Mouse (Mus musculus): Measurements from ENCODE around the gene Avil. TPM values are rescaled to one million over a fixed set of nuclear protein-coding genes. Genes with fewer than 3 reads are reported as not detected.

The Avil gene
- total RNA-seq, 2 experiments from 2014 or later: 0.23 to 0.49 TPM

DNA sequence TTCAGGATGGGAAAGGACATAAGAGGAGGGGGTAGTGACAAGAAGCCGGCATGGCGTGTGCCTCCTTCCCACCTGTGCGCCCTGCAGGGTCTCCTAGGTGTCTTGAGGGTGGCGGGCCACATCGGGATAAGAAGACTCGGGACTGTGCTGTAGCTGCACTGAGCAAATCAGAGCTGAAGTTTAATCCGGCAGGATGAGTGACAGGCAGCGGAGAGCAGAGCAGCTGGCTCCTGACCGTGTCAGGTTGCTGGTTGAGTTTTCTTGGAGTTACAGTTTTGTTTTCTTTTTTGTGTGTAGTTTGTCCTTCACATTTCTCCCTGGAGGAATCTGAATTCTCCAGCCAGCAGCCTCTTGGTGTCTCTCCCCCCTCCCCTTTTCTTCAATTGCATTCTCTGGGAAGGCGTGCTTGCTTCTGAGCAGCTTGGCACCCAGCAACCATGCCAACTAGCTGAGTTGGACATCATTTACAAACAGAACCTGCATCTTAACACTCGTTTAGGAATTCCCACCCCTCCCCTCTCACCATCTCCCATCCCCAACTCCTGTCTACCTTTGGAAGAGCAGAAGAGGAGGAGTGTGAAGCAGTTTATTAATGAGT lies 19.5 kb upstream of the Avil start:
- DNase-seq (ENCODE audit: low spot score in 2 of 2): no peak

DNA sequence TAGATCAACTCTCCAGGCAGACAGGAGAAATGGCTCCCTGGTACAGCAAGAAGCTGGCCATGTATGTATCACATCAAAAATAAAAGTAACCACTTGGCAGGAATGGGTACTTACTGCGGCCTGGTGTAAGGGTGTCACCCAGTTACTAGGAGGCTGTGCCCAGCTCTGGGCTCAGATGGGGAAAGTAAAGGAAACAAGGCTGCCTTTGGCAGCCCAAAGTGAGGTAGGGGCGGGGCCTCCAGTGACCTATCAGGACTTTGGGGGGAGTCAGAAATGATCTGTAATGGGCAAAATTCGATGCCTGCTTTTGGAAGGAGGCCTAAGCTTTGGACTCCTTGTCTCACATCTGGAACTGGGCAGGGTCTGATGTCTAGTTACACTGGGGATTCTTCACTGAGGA lies 18.8 kb upstream of the Avil start:
- no peak for DNase-seq (ENCODE audit: low spot score in 2 of 2)

DNA sequence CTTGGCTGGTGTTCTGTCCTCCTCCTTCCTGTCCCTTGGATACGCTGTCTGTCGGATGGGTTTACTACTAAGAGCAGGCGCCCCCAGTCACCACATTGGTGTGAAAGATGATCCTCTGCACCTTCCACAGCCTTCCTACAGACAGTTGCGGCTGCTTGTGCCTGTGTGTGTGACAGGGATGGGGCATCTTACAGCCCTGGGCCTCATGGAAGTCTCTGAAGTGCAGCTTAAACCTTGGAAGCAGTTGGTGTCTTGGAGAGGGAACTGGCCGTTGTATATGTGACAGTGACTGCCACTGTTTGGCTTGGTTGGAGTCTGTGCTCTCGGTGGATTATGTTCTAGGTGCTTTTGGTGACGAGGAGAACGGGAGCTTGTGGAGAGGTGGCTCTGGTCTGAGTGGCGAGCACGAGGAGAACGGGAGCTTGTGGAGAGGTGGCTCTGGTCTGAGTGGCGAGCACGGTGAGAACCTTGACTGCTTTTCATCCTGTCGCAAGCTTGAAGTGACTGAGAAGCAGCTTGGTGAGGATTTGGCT lies 17.2 kb upstream of the Avil start:
- DNase-seq (ENCODE audit: low spot score in 2 of 2): no peak

DNA sequence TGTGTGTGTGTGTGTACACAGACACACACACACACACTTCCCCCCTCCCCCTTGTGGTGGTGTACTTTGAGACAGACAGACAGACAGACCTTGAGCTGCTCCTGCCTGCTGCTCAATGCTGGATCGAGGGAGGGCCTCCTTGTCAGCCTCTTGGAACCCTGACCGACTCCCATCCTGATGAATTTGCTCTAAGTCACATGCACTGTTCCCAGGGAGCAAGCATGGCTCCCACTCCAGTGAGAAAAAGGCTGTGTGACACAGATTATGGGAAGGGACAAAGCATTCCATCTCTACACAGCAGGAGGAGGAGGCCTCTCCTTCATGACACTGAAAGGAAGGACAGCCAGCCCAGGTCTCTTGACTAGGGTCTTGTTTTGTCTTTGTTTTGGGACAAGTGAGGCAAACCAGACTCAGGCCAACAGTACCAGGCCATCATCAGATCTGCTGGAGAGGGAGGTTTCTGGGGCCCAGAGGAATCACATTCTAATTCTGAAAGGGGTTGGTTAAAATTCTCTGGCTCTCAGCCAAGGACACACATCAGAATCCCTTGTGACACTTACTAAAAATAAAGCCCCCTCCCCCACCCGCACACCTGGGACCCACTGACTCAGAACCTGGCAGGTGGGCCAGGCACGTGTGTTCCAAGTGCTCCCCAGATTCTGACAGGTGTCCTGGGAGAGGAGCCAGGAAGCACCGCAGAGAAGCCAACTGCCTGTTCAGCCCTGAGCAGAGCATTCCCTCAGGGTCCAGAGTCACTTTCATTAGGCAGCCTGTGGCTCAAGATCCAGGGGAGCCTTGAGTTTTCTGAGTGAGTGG lies 16.1 kb upstream of the Avil start:
- DNase-seq (ENCODE audit: low spot score in 2 of 2): no peak

DNA sequence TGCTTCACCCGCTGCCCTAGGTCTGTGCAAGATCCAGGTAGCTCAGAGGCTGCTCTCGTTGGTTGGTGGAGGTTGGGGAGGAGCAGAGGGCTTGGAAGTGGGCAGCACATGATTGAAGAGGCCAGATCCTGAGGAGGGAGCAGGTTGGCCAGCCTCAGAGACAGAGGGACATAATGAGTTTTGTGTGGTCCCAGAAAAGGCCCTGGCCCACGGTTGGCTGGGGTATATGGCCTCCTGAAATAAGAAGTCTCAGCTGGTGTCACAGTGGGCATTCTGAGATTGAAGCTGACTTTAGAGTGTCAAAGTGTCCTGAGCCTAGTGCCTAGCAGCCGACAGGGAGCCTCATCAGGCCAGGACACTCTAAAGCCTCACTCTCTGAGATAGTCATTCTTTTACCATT lies 15.4 kb upstream of the Avil start:
- no peak for DNase-seq (ENCODE audit: low spot score in 2 of 2)

DNA sequence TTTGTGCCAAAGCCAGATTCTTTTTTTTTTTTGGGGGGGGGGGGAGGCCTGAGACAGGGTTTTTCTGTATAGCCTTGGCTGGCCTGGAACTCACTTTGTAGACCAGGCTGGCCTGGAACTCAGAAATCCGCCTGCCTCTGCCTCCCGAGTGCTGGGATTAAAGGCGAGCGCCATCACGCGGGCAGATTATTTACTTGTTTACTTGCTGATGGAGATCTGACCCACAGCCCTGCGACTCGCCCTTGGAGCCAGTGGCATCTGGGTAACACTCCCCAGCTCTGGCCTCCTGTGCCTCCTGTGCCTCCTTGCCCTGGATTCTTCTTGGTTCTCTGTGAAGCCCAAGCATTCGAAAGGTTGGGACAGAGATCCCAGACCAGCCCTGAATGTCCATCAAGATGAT lies 14.9 kb upstream of the Avil start:
- no peak for DNase-seq (ENCODE audit: low spot score in 2 of 2)

DNA sequence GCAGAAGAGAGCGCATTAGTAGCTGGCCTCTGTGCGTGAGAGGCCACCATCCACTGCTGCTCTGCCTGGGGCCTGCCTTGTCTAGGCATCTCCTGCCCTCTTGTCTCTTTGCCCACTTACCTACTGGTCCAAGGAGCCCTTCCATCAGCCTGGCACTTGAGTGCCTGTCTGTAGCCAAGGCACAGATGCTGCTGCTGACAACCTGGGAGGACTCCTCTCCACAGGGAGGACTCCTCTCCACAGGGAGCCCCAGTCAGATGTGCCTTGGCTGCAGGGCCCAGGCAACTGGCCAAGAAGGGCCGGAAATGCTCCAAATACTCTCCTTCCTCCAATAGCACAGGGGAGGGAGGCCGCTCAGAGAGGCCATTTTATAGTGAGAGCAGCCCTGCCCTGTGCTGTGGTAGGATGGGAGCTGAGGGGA lies 14.0 kb upstream of the Avil start:
- peak; percentile 63 to 64 for DNase-seq (ENCODE audit: low spot score in 2 of 2)

DNA sequence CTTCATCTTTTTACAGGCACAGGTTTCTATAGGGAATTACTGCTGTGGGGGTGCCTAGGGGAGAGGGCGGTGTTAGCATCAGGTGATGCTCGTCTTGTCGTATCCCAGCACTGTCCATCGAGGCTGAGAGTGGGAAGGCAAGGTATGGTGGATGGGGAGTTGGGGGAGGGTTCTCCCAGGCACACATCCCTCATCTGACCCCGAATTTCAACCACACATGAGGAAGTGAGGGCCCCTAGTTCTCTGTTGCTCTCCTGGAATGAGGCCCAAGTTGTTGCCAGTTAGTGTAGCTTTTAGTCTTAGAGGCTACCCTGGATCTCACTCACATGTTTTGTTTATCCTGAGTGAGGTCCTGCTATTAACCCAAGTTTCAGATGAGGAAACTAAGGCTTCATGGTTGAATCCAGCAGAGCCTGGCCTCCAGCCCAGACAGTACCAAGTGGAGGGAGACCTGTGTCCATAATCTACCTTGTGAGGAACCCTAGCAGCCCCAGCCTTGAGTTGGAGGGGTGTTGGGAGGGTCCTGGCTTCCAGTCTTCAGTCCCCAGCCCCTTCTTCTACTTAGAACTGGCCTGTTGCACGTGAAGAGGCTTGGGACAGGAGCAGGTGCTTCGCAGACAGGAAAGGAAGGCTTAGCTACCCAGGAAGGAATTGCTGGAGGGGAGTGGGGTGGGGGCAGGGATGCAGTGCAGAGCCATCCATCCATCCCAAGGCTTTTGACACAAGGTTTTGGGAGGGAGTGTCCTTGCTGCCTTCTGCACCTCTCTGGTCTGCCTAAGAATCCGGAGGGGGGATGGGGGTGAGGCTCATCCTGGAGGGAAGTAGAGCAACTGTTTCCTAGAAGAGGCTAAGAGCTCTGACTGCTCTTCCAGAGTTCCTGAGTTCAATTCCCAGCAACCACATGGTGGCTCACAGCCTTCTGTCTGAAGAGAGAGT lies 13.1 kb upstream of the Avil start:
- DNase-seq (ENCODE audit: low spot score in 2 of 2): no peak

DNA sequence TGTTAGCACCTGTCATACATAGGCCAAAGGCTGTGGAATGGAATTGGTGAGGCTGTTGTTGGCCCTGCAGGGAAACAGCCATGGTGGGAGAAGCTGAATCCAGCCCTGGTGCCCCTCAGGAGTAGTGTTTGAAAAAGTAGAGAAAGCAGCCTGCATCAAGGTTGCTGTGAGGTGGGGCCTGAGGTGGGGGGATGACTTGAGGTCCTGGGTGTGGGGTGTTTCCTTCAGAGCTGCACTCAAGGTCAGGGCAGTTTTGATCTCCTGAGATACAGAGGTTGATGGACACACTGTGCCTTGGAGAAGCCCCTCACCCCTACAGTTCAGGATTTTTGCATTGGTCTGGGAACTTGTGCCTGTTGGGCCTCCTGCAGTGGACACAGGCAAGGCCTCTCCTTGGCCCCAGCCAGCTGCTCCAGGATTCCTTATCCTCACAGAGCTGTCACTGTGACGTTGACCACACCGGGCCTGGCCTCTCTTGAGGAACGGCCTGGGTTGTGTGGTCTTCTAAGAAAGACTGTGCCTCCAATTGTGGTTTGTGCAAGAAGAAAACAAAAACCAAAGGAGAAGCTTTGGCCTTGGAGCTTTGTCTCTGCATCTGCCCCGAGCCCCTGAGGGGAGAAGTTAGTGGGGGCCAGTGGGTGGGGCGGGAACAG lies 11.9 kb upstream of the Avil start:
- DNase-seq (ENCODE audit: low spot score in 2 of 2): no peak

DNA sequence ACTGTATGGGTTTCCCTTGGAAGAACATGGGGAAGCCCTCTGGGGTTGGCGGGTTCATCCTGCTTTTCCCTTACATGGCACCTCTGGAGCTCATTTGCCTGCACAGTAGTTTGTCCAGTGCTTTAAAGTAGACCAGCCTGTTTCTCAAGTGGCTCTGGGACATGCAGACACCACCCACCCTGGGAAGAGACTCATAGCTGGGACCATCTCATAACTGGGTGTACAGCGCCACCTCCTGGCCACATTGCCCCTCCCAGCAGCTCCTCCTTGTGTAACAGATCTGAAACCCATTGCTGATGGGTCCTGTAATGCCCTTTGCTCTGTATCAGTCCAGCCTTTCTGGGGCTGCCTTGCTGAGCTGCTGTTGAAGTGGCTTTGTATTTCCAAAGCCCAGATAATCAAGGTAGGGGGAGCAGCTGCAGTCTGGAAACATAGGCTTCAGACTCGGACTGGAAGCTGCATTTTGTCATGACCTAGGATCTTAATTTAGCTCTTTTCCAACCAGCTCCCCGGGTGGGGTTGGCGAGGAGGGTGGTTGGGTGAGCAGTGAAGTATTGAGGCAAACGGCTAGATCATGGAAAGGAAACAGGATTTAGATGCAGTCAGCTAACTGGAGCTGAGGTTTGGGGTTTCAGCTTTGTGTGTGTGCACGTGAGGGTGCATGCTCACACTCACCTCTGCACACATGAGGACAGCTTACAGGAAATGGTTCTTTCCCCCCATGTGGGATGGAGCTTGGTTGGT lies 10.0 kb upstream of the Avil start:
- DNase-seq (ENCODE audit: low spot score in 2 of 2): peak; percentile 81 to 91

DNA sequence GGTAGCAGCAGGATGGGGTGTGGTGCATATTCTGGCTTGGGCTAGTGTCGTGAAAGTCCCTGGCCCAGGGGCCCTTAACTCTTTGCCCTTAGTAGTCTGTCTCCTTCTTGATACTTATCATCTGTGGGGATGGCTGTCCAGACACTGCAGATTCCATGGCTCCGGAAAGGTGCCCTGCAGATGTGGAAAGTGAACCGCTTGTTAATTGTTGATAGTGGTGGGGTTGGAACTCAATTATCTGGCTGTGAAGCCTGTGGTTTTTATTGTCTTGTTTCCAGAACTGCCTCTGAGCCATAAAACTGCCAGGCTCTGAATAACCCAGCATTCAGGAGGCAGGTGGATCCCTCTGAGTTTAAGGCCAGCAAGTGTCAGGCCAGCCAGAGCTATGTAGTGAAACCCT lies 8.8 kb upstream of the Avil start:
- no peak for DNase-seq (ENCODE audit: low spot score in 2 of 2)

DNA sequence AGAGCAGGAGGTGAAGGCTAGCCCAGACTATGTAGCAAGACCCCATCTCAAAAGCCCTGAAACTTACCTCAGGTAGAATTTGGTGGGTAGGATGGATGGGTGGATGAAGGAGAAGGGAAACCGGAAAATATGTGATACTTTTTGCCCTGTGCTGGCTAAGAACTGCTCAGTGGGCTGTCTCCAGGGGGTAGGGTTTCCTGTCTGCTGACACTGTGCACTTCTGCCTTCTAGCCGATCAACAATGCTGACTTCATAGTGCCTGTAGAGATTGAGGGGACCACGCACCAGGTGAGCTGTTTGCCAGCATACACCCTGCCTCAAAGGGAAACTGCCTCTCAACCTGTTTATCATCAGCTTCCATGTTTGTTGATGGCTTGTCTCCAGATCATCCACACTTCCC lies 6.9 kb upstream of the Avil start:
- DNase-seq (ENCODE audit: low spot score in 2 of 2): no peak

DNA sequence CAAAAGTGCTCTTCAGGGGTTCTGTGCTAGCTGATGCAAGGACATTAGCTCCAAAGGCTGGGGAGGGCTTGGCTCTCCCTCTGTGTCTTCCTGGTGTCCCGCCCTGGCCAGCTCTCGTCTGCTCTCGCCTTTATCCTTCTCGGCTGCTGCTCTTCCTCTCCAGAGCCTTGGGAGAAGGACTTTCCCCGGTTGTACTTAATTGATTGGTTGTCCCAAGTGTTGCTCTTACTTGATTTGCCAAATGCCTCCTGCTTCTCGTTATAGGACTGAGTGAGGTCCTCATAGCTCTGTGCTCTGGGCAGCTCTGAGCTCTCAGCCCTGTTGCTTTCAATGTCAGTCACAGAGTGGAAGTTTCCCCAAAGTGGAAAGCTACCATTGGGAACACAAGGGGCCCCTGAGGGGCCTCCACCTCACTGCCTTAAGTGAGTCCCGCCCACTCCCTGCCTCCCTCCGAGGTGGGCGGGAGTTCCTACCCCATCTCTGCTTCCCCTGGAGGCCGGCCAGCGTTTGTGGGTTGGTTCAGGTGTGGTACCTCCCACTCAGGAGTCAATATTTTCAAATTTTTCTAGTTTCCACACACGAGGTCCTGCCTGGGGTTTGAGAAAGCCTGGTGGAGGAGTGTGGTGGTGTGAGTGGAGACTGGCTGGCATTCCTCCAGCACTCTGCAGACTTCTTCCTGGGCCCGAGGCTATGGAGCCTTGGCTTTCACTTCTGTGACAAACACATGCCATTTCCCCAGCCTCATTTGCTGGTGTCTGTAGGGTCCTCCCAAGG lies 3.0 kb upstream of the Avil start:
- peak in 1 of 2 experiments; percentile 27 for DNase-seq (ENCODE audit: low spot score in 2 of 2)

DNA sequence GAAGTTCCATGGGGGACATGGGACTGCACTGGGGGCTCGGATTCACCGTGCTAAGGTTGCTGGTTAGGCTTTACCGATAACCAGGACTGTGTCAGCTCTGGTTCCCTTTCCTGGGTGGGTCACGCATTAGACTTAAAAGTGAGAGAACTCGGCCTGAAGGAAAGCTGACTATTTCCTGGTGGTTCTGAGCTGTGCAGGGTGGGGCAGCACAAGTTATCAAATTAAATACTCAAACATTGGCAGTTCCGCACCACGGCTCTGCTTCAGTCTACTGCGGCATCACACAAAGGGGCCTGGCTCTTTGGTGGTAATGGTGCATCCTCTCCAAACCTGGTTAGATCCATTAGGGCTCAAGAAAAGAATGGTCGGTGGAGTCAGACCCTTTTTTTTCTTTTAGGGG lies 788 bp downstream of the Avil start:
- no peak for DNase-seq (ENCODE audit: low spot score in 2 of 2)

DNA sequence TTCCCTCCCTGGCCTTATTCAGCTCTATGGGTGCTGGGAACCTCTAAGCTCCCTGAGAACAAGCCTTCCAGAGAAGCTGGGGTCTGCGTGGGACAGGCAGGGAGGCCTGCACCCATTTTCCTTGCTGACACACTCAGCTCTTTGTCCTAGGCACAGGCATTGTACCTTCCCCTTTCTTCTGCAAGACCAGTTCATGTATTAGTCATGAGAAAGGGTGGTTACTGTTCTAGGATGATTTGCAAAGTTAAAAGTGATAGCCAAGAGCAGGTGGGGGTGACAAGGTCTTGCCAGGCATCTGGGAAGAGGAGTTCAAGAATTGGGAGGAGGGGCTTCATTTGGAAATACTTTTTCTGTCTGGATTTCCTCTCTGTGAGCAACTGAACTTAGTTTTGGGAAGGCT lies 1.5 kb downstream of the Avil start:
- no peak for DNase-seq (ENCODE audit: low spot score in 2 of 2)

DNA sequence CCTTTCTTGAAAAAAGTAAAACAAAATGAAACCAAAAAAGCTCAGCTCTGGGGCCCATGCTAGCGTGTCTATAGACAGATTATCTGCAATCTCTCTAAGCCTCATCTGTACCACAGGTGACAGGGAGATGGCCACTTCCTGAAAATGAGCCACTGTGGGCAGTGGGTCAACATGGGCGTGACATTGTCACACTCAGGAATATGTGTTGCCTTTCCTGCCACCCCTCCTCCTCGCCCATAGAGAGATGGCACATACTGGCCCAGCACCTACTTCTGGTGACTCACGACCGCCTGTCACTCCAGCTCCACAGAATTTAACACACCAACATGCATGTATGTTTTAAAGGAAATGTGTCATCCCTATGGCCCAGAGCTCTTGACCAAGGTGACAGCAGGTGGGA lies 2.3 kb downstream of the Avil start:
- no peak for DNase-seq (ENCODE audit: low spot score in 2 of 2)

DNA sequence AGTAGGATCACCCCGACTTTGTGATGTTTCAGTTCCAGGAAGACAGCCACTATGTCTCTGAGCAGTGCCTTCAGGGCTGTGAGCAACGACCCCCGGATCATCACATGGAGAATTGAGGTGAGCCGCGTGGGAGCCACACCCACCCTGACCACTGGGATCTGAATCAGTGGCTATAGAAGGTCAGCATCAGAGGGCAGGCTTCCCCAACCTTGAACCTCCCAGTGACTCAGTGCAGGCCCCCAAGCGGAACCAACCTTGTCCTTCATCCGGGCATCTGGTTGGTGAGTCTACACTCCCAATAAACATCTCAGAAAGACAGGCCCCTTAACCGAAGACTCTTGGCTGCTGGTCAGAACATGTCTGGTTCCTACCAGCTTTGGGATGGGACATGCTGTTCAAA lies 2.8 kb downstream of the Avil start:
- no peak for DNase-seq (ENCODE audit: low spot score in 2 of 2)

DNA sequence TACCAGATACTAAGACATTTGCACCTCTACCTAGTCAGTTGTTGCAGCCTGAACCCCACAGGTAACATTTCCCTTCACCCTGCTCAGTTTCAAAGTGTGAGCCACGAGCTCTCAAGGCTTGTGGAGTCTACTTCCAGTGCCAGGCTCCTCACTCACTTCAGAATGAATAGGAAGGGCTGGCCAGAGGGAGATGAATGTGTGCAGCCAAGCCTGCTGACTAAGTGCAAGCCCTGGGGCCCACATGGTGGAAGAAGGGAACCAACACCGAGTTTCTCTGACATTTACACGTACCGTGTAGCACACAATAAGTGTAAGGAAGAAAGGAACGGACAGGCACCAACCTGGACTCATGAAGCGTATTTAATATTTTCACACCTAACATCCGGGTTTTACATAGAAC lies 3.3 kb downstream of the Avil start:
- no peak for DNase-seq (ENCODE audit: low spot score in 2 of 2)

DNA sequence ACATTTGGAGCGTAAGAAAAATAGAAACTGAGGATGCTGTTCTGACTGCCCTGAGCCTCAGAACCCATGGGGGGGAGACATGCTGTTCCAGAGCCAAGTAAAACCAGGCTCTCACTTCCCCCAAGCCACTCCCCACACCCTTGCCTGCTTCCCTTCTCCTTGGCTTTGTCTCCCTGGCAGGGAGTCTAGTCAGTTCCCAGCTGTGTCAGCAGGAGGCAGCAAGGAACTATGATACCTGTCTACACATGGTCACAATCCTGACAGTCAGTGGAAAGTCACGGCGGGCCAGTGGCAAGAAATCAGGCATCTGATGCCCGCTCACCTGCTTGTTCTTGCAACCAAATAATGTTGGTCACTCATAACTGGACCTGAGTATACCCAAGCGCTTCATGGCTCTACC lies 16.0 kb downstream of the Avil start:
- DNase-seq (ENCODE audit: low spot score in 2 of 2): no peak

DNA sequence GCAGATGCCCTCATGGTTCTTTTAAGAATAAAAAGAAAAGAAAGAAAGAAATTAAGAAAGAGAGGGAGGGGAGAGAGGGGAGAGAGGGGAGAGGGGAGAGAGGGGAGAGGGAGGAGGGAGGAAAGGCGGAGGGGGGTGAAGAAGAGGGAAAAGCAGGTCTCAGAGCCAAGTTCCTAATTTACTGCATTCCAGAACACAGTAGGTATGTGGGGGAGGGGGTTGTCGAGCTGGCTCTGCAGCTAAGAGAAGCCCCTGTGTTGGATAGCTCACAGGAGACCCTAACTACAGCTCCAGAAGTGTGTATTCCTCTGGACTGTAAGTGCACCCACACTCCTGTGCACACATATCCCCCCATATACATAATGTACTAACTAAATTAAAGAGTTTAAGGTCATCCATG lies 16.6 kb downstream of the Avil start:
- no peak for DNase-seq (ENCODE audit: low spot score in 2 of 2)

All from left cerebral cortex, adult 18-20 months (tissue).